Mouse (Mus musculus) natural killer cell, adult 2 months (primary cell): ENCODE data around the gene Gpn1.
"Not testable (repeated sequence)": the region's sequence is repeated elsewhere in the genome, so short reads cannot be mapped to it uniquely, and the experiment has no call there.

ENCODE experiments used
- DNase-seq, 2 experiments: peaks; one replicate each; pipeline ENCODE4 v3.0.0; 2022; ENCODE audit warnings: low spot score in 2 of 2

Gene Gpn1

DNA sequence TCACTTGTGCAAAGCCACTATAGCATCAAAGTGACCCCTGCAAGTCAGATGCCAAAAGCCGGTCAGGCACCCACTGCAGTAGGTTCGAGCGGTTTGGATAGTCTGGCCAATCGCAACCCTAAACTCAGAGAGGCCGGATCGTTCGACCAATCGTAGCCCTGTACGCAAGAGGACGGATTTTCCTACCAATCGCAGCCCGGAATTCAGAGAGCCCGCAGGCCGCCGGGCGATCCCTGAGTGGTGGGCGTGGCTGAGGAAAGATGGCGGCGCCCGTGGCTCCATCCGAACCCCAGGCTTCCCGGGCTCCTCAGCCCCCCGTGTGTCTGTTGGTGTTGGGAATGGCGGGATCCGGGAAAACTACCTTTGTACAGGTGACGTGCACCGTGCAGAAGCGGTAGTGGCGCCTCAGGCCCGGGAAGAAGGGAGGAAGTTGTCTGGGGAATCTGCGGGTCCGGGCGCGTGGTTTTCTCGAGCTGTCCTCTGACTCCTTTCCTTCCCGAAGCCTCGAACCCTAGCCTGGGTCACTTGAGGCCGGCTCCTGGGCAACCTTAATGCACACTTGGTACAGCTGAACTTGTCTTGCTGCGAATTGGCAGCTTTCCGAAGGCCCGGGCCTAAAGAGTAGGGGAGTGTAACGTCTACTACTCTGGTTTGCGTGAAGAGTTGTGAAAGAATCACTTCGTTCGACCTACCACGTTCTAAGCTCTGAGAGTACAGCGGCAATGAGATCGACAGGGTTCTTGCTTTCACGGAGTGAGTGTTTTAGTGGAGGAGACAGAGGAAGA lies at the start of gene Gpn1:
Gene Gpn1, plus strand, starts transcription at position 229 of the 785 bp plus-strand sequence.
- peak; percentile 82 to 84 for DNase-seq

DNA sequence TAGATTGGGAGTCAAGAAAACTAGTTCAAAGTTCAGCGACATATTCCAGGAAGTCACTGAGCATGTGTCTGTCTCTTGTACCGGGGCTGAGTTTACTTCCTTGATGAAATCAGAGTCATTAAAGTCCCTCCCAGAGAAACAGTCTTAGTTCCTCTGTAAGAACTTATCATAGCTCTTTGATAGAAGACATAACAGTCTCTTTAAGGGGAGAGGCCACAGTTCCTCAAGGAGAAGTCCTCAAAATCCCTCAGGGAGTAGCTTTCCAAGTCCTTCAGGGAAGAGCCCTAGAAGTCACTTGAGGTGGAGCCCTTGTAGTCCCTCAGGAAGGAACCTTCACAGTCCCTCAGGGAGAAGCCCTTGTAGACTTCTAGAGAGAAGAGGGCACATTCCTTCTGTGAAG lies 43.2 kb upstream of the Gpn1 start:
- peak in 1 of 2 experiments; percentile 9 for DNase-seq

DNA sequence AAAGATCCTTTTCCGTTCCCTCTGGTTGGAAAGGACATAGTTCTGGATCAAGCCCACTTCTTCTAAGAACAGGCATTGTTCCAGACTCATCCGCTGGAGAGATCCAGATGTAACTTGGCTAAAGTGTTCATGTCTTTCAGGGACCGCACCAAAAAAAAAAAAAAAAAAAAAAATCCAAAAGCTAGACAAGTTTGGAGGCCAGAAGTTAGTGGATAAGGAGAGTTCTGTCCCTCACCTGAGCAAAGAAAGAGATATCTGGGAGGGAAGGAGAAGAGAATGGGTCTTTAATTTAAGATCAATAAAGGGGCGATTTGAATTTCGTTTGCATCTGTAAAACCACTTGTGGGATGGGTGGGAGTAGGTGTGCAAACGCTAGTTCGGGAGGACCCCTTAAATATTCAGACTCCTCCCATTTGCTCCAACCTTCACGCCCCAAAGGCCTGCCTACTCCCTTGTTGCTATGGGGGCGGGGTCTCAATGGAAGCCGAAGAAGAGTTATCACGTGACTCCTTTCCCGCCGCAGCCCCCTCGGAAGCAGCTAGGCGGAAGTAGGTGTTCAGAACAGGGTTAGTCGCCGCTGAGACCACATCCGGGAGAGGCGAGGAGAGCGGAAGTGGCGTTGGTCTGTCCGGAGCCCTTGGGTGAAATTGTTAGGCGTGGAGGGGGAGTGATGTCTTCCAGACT lies 42.5 kb upstream of the Gpn1 start, which contains the start of gene Zfp512:
Gene Zfp512, plus strand, starts transcription at position 554 of the 684 bp plus-strand sequence.
- DNase-seq: peak; percentile 93

DNA sequence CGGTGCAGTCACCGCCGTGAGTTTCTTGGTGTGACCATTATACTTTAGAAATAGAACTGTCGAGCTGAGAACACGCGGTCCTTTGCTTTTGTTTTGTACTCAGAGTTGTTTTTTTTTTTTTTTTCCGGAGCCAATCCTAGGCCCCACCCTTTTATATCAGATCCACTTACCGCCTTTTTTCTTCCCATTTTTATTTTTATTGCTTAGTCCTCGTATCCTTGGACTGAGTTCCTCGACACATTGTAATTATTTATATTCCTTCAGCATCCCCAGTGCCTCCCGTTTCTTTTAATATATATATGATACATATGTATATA lies 42.0 kb upstream of the Gpn1 start:
- DNase-seq: no peak

DNA sequence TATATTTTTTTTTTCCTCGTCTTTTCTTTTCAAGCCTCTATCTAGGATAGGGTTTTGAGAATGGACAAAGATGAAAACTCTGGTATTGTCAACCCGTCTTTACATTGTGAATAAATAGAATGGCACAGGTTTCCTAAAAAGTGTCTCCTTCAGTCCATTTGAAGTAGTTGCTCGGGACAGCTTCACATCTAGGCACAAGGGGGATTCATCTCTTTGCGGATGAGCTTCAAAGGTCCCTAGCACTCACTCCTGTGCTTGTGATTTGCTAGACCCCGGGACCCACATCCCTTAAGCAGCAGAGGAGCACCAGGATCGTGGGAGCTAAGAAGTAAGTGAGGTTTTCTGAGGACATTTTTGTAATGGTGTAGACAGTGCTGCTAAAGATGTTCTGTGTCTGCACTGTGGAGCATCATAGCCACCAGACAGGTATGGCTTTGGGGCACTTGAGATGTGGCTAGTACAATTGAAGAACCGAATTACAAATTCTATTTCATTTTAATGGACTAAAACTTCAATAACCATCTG lies 41.6 kb upstream of the Gpn1 start:
- DNase-seq: peak in 1 of 2 experiments; percentile 18

DNA sequence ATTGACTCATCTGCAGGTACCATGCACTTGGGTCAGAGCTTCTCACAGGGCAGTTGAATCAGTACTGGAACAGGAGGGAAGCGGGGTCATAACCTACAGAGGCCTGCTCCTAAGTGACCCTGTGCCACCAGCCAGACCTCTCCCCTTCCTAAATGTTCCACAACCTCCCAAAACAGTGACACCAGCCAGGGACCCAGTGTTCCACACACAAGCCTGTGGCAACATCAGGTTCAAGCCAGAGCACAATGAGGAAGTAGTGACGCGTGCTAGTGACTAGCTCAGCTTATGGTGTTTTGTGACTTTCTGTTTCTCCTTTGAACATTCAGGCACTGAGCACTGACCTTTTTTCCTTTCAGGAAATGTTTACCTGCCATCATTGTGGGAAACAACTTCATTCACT lies 26.7 kb upstream of the Gpn1 start:
- no peak for DNase-seq

DNA sequence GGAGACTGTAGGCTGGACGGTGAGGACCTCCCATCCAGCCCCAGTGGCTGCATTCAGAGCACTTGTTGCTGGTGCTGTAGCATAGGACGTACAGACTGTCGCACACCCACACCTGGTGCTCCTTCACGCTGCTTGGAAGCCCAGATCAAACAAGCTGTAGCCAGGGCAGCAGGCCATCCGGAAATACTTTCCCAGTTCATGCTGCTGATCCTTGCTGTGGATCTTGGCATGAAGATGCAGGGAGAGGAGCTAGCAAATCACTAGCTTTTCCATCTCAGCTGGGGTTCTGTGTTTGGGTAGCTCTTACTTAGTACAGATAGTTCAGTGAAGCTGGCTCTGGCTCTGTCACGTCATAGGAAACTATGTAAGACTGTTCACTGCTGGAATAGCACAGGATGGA lies 24.8 kb upstream of the Gpn1 start:
- DNase-seq: no peak

DNA sequence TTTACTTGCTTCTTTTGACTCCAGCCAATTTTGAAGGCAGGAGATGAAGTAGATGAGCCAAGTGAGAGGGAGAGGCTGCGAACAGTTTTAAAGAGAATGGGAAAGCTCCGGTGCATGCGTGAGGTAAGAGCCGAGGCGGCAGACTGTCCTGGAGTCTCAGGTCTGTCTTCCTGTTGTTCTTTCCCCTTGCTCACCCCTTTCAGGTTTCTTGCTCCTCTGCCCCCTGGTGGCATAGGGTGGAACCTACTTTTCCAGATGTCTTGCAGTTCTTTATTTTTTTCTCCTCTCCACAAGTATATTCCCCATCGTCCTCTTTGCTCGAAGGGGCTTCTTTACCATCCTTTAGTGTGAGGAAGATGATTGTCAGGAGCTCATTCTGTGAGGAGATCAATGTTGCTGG lies 24.2 kb upstream of the Gpn1 start:
- peak; percentile 49 to 62 for DNase-seq

DNA sequence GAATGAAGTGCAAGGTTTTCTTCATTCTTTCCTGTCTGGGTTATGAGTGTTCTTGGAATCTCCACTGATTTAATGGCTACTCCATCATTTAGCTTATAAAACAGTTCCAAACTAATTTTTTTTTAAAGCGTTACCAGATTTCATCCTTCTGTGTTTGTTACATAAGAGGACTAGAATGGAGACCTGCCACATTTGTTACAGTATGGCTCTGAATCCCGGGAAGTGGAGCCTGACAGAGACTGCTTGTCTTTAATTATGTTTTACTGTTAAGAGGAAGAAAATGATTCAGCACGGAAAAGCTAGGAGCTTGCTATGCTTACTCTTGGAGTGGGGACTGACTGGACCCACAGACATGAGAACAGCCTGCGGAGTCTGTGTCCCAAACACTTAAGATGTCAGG lies 14.0 kb upstream of the Gpn1 start:
- no peak for DNase-seq

DNA sequence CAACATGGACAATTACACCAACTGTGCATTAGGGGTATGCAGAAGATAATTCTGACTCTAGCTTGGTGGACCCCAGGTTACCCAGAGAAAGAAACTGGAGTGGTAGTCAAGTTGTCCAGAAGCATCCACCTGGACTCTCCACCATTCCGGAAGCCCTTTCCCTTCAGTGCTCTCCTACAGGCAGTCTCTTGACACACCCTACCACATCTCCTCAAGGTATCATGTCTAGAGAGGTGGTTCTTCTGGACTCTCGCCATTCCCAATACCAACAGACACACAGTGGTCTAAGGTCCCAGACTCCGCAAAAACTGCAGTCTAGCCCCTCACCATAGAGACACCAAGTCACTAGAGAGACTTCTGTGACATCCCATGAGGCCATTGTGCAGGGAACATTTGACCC lies 9.1 kb upstream of the Gpn1 start, which contains the start of gene 4930548H24Rik:
Gene 4930548H24Rik, plus strand, starts transcription at position 301 of the 400 bp plus-strand sequence.
- DNase-seq: no peak

DNA sequence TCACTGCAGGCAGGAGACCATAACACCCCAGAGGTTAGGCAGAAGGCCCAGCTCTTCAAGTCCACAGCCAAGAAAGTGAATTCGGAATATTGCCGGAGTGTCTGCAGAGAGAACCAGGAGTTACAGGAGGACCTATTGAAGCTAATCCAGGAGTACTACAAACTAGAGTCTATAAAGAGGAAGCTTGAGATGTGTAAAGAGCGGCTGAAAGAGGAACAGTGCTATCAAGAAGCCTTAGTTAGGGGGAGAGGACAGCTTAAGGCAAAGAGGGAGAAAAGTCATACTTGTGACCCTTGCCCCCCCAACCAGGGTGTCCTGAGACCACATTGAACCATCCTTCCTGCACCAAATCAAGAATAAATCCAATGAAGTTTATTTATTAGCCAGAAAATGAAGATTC lies 6.7 kb upstream of the Gpn1 start:
- DNase-seq: no peak

DNA sequence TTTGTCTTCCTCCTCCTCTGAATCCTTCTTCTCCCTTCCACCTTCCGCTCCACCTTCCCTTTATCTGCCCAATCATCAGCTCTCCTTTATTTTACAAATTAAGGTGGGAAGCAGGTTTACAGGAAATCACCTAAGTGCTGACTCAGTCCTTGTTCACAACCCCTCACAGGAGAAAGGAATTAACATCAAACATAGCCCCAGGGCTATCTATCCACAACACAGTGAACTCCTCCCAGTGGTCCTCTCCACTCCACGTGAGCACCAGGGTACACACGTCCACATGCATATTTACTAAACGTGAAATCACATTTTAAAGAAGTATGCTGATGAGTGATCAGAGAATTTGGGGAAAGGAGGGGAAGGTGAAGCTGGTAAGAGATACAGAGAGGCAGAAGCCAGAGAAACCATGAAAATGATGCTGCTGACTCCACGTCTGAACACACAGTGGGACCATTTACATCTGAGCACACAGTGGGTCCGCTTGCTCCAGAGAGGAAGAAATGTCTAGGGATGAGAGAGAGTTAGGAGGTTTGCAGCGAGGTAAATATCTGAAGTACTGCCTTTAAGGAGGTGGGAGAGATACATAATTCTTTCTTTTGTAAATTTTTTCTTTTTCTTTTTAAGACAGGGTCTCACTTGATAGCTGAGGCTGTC lies 5.3 kb upstream of the Gpn1 start:
- no peak for DNase-seq

DNA sequence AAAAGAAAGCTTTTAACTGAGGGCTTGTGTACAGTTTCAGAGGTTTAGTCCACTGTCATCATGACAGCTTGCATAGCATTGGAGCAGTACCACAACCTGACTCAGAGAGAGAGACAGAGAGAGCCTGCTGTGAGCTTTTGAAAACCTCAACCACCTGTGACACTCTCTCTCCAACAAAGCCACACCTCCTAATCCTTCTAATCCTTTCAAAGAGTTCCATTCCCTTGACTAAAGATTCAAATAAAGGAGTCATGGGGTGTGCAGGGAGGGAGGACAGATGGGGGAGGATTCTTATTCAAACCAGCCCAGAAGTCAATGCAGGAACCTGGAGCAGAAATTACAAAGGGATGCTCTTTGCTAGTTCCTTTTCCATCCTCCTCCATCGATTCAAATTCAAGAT lies 2.5 kb upstream of the Gpn1 start:
- DNase-seq: no peak

DNA sequence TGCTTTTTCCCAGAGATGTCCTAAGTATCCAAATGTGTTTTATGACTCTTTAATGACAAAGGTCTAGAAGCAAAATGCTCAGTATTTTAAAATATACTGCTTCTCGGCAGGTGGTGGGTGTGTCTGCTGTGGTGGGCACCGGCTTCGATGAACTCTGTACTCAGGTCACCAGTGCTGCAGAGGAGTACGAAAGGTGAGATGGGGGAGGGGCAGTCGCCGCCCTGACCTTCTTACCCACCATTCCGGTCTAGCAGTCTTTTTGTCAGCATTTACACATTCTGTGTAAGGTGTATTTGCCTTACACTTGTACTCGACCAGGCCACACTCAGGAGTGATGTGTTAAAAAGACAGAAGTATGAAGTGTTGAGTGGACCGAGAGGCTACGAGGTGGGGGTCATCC lies 10.3 kb downstream of the Gpn1 start:
- no peak for DNase-seq

DNA sequence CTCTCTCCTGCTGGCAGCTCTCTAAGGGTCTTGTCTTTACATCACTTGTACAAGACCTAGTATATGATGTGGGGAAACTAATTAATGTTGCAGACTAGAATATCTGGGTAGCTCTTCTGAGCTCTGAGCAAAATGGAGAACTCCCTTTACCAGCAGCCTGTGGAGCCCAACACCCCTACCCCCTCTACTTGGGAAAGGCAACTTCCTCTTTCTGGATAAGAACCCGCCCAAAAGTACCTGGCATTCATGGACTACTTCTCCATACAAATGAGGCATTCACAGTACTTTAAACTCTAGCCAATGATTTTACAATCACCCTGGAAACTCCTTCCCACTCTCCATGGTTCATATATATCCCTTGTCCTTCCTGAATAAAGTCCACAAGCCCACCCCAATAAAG lies 17.9 kb downstream of the Gpn1 start:
- DNase-seq: no peak

DNA sequence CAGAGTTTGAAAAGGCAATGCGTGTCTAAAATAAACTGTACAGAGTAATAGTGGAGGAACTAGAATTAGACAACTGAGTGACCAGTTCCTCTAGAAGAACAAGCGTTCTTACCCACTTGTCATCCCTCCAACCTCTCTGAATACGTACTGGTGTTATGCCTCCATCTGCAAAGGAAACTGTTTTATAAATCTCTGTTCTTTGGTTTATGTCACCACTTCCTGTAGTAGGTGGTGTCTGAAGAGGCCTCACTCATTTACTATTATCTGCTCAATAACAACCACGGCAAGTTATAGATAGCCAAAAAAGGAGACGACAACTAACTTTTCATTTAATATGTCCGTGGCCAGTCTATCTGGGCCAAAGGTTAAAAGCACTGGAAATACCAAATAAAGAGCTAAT lies 26.0 kb downstream of the Gpn1 start:
- DNase-seq: no peak

DNA sequence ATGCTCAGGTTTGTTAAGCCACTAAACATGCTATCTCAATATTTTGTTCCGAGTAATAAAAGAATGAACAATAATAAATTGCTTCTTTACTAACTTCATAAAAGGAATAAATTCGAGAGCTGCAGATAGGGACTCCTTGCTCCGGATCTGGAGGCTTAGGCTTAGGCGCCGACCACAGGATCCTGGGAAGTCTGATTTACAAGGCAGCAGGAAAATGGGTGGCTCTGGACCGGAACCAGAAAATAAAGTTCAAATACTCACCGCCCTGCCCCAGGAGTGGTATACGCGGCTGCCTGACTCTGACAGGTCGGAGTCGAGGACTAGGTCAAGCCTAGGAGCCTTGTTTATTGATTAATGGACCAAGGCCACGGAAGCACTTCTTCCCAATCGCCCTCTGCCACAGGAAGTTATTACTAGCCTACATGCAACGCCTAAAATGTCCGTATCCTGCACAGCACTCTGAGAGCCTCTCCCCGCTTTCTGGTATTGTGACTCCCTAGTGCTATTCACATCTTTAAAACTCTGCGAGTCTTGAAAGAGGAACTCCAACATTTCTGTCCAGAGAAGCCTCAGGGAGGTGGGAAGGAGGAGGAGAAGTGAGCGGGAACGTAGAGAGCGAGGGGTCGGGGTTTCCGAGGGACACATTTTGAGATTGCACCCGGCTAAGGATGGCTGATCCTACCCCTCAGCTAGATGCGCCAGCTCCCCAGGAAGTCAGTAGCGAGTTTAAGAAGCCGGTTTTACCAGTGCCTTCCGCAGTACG lies 32.0 kb downstream of the Gpn1 start, which contains the start of gene Slc4a1ap:
Gene Slc4a1ap, plus strand, starts transcription at position 642 of the 763 bp plus-strand sequence.
- DNase-seq: peak; percentile 82 to 83

DNA sequence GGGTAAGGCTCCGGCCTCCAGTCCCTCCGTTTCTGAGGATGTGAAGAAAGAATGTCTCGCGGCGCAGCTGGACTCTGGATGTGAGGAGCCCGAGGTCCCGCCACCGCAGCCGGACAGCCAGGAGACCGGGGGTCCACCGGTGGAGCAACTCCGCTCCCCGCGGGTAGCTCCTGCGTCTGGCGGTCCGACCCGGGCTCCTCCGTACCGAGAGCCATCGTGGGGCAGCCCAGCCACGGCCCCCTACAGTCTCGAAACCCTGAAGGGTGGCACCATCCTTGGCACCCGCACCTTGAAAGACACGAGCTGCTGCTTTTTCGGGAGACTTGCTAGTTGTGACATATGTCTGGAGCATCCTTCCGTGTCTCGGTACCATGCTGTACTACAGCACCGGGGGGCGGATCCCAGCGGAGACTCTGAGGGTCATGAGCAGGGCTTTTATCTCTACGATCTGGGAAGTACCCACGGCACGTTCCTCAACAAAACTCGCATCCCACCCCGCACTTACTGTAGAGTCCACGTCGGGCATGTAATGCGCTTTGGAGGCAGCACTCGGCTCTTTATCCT lies 32.7 kb downstream of the Gpn1 start:
- no peak for DNase-seq

DNA sequence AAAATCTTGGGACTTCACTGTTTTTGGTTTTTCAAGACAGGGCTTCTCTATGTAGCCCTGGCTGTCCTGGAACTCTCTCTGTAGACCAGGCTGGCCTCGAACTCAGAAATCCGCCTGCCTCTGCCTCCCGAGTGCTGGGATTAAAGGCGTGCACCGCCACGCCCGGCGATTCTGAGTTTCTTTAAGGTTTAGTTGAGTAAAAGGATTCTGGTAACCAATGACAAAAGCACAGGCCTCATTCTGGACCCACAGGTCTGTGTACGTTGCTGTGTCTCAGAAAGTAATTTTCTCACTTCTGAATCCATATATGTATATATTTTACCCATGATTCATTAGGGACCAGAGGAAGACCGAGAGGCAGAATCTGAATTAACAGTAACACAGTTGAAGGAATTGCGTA lies 33.2 kb downstream of the Gpn1 start, which contains the start of gene Supt7l:
Gene Supt7l, minus strand, starts transcription at position 101 of the 400 bp plus-strand sequence.
- DNase-seq: not testable (repeated sequence)

DNA sequence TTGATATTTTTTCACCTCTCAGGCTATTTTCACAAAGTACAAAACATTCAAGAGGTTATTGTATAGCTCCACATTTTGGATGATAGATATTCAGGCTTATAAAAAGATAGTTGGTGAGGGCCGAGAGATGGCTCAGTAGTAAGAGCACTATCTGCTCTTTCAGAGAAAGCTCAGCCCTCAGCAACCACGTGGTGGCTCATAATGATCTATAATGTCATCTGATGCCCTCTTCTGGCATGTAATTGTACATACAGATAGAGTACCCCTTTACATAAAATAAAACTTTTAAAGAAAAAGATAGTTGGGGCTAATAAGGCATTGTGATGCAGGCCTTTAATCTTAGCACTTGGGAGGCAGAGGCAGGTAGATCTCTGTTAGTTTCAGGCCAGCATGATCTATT lies 34.0 kb downstream of the Gpn1 start:
- no peak for DNase-seq

DNA sequence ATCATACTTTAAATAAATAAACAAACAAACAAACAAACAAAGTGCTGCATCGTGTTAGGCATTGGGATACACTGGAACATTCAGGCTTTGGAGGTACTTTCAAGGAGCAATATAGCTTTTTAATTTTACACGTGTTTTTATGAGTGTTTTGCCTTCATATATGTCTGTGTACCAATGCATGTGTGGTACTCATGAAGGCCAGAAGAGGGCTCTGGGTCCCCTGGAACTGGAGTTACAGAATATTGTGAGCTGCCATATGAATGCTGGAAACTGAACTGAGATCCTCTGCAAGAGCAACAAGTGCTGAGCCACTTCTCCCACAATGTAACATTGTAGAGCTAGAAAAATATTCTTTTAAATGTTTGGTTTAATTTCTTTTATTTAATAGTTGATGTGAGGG lies 40.7 kb downstream of the Gpn1 start:
- no peak for DNase-seq
